16 mouse cellular contexts compared by ENCODE assay signal in genomic region chr7:138469211-138469610, GRCm38 (mm10).
"Had no signal": no experiment of that assay in that cellular context is flagged by ENCODE, and none has a peak within 500 bp of the region (broad histone marks: within the 10 kb centered on the region; RNA-seq: fewer than 3 reads in every experiment).

No protein-coding gene starts in this region.

- H3K4me1 ChIP-seq: neural tube, embryonic 13.5 days; neural tube, embryonic 15.5 days; stomach, embryonic 15.5 days had no signal

- H3K4me2 ChIP-seq: neural tube, embryonic 13.5 days; neural tube, embryonic 15.5 days; stomach, embryonic 15.5 days had no signal

- H3K9me3 ChIP-seq: neural tube, embryonic 13.5 days; neural tube, embryonic 15.5 days; stomach, embryonic 15.5 days had no signal

- H3K36me3 ChIP-seq: neural tube, embryonic 13.5 days; neural tube, embryonic 15.5 days; stomach, embryonic 15.5 days had no signal

- DNase-seq: retina, postnatal 1 day; right cerebral cortex, adult 18-20 months; right cerebral cortex, postnatal 14 days; right cerebral cortex, postnatal 25 days; right cerebral cortex, postnatal 4 days; spleen, adult 18-20 months; thymus, adult 18-20 months; thymus, adult 2 months; thymus, postnatal 14 days; thymus, postnatal 25 days; thymus, postnatal 36 days; thymus, postnatal 4 days had no signal

- H3K27me3 ChIP-seq: neural tube, embryonic 13.5 days; neural tube, embryonic 15.5 days; stomach, embryonic 15.5 days had no signal

- H3K9ac ChIP-seq: neural tube, embryonic 13.5 days; neural tube, embryonic 15.5 days; stomach, embryonic 15.5 days had no signal

- H3K27ac ChIP-seq: neural tube, embryonic 13.5 days; neural tube, embryonic 15.5 days; stomach, embryonic 15.5 days; stomach, postnatal 0 days had no signal

- H3K4me3 ChIP-seq: neural tube, embryonic 13.5 days; neural tube, embryonic 15.5 days; stomach, embryonic 15.5 days had no signal
